Mouse (Mus musculus): ENCODE results near the gene Bmx. TPM values are rescaled to one million over a fixed set of nuclear protein-coding genes. Genes with fewer than 3 reads are reported as not detected.

The Bmx gene
- 0.16 and 0.20 TPM in 2 replicates for polyA plus RNA-seq (2016; fragmentation: Nextera tagmentation; extraction: Ambion mirVana)

DNA sequence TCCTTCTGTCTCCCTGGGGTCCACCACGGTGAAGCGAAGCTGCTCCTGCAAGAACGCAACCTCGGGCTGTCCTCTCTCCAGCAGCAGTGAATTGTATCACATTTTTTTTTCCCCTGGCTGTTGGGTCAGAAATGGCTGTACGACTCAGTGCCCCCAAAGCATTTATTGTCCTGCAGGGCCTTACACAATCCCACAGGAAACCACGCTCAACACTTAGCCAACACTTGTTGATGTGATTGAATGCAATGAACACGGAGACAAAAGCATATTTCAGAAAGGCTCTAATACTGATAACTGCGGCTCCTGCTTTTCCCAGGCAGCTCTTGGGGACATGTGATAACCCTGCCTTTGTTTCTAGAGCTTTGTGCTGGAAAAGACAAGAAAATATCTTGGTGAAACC is at the start of gene Bmx:
Bmx (minus strand) TSS at position 137 of the 400 bp plus-strand sequence.
- Histone ChIP-seq H3K4me1 (no peaks in the 10 kb centered on the region), H3K4me3 (no peak within 1 kb of the TSS), H3K4me2 (no peak within 1 kb of the TSS), H3K36me3 (no peaks in the 10 kb centered on the region), H3K9me3 (replicated peaks) (no peaks in the 10 kb centered on the region), H3K9ac (no peak within 1 kb of the TSS), H3K27me3 (replicated peaks) (peaks cover 7% of the 10 kb centered on the region; the same call in 1 of the 2 replicates), H3K27ac (no peak within 1 kb of the TSS)
- no peak for ATAC-seq
- WGBS (ENCODE audit: insufficient replicate concordance) = 42% methylated on average over 8 of the region's 8 CpGs

DNA sequence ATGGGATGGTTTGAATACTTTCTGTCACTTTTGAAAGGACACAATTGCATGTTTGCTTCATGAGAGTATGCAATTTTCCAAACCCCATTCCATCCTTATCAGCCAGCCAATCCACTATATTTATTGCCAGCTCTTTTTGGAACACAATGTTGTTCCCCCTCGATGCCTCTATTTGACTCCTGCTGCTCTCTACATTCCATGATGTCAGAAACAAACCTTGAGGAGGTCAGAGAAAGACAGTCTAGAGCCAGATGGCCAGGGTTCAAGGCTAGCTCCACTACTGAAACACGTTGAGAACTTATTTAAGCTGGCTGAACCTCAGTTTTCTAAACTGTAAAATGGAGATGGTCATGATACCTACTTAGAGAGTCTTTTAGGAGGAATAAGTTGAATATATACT is 48.3 kb upstream of the Bmx start:
- H3K27ac ChIP-seq = no peak overlapping the region
- H3K27me3 ChIP-seq (replicated peaks) = no peaks in the 10 kb centered on the region
- no peaks in the 10 kb centered on the region for H3K9me3 ChIP-seq (replicated peaks)
- no peak overlapping the region for H3K4me3 ChIP-seq
- no peak for ATAC-seq
- H3K4me1 ChIP-seq = no peaks in the 10 kb centered on the region
- 49% methylated on average over 2 of the region's 2 CpGs for WGBS (ENCODE audit: insufficient replicate concordance)
- no peak overlapping the region for H3K9ac ChIP-seq
- H3K4me2 ChIP-seq = no peak overlapping the region
- H3K36me3 ChIP-seq = no peaks in the 10 kb centered on the region

DNA sequence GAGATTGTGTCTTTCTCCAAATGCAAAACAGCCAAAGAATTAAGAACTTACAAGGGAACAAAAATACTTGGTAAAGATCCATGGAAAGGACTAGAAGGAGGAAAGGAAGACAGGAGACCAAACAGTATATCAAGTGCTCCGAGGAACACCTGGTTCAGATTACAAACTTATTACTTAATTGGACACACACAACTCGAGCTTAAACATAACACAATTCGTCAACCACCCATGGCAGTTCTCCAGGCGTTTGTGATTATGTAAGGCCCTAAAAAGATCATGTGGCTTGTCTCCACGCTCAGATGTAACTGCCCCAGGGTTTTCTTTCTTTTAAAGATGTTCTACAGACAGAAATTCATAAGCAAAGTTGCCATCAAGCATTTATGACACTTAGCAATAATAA is 33.2 kb upstream of the Bmx start:
- no peaks in the 10 kb centered on the region for H3K27me3 ChIP-seq (replicated peaks)
- H3K27ac ChIP-seq = no peak overlapping the region
- no peak overlapping the region for H3K9ac ChIP-seq
- ATAC-seq = no peak
- H3K4me3 ChIP-seq = no peak overlapping the region
- WGBS (ENCODE audit: insufficient replicate concordance) = 48% methylated on average over 5 of the region's 5 CpGs
- no peaks in the 10 kb centered on the region for H3K4me1 ChIP-seq
- H3K4me2 ChIP-seq = no peak overlapping the region
- H3K9me3 ChIP-seq (replicated peaks) = no peaks in the 10 kb centered on the region
- H3K36me3 ChIP-seq = no peaks in the 10 kb centered on the region

- H3K4me2 ChIP-seq = no peak overlapping the region
- WGBS (ENCODE audit: insufficient replicate concordance) = 46% methylated on average over 3 of the region's 3 CpGs
These were observed 29.1 kb upstream of the Bmx start for GRCm38 (mm10) chrX:164287077-164287476.

DNA sequence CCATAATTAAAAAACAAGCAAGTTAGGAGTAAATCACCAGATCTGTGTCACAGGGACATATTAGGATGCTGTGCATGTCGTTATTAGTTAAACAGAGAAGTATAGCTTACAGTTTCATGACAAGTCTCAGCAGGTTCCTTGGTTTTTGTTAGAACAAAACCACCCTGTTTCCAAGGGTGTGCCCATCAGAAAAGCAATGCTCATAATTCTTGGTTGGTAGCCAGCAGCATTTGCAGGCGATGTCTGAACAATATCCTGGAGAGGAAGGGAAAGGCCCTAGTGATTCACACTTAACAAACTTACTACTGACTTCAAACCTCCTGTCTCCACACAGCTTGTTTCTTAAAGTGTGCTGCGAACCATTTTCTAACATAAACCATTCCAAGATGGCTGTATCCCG is 25.8 kb upstream of the Bmx start:
- Histone ChIP-seq H3K27ac (no peak overlapping the region), H3K9me3 (replicated peaks) (no peaks in the 10 kb centered on the region), H3K4me1 (no peaks in the 10 kb centered on the region), H3K27me3 (replicated peaks) (no peaks in the 10 kb centered on the region), H3K36me3 (no peaks in the 10 kb centered on the region), H3K4me2 (no peak overlapping the region), H3K4me3 (no peak overlapping the region), H3K9ac (no peak overlapping the region)
- 75% methylated on average over 4 of the region's 4 CpGs for WGBS (ENCODE audit: insufficient replicate concordance)
- no peak for ATAC-seq

More at GRCm38 (mm10) chrX:164287077-164287476, 29.1 kb upstream of the Bmx start:
- H3K4me1 ChIP-seq = no peaks in the 10 kb centered on the region
- no peak overlapping the region for H3K27ac ChIP-seq
- H3K36me3 ChIP-seq = no peaks in the 10 kb centered on the region
- ATAC-seq = no peak
- no peaks in the 10 kb centered on the region for H3K27me3 ChIP-seq (replicated peaks)
- H3K9ac ChIP-seq = no peak overlapping the region
- no peaks in the 10 kb centered on the region for H3K9me3 ChIP-seq (replicated peaks)
- no peak overlapping the region for H3K4me3 ChIP-seq

DNA sequence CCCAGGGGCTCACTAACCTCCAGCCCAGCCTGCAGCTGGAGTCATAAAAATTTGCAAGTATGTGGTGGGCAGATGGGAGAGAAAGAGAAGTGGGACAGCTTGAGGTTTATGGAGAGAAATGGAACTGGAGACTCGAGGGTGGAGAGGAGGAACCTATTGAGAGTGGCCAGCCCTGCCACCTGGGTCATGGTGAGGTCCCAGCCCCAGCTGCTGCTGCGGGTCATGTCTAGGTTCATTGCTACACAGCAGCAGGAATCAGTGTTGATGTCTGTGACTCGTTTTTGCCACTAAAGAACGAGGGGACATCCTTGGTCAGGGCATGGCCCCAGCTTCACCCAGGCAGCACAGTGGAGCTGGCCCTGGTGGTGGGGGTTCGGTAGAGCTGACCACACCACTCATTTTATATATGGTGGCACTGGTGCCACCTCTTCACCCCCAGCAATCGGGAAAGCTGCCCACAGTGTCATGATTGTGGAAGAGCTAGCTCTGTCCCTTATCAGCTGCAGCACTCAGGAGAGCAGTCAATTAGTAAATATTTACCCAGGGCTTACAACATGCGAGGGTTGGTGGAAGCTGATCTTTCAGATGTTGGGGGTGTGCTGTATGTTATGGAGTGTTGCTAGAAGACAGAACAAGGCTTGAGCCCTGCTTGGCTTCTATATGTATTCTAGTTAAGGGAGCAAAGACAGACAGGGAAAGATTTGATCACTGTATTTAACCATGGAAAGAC is 23.1 kb upstream of the Bmx start:
- Histone ChIP-seq H3K27me3 (replicated peaks) (no peaks in the 10 kb centered on the region), H3K4me1 (no peaks in the 10 kb centered on the region), H3K9ac (no peak overlapping the region), H3K4me2 (no peak overlapping the region), H3K36me3 (no peaks in the 10 kb centered on the region), H3K4me3 (no peak overlapping the region), H3K9me3 (replicated peaks) (no peaks in the 10 kb centered on the region), H3K27ac (no peak overlapping the region)
- WGBS (ENCODE audit: insufficient replicate concordance) = 41% methylated on average over 7 of the region's 7 CpGs
- ATAC-seq = peak; percentile 58; the same call in 1 of the 2 replicates

- WGBS (ENCODE audit: insufficient replicate concordance) = 25% methylated on average over 3 of the region's 3 CpGs
- Histone ChIP-seq H3K9ac (no peak overlapping the region), H3K4me2 (no peak overlapping the region), H3K4me1 (no peaks in the 10 kb centered on the region), H3K27me3 (replicated peaks) (no peaks in the 10 kb centered on the region), H3K9me3 (replicated peaks) (no peaks in the 10 kb centered on the region), H3K27ac (no peak overlapping the region), H3K36me3 (no peaks in the 10 kb centered on the region), H3K4me3 (no peak overlapping the region)
- ATAC-seq = no peak
These were observed 17.5 kb upstream of the Bmx start for GRCm38 (mm10) chrX:164275536-164275935.

- Histone ChIP-seq H3K27ac (no peak overlapping the region), H3K4me1 (peaks cover 6% of the 10 kb centered on the region; the same call in 1 of the 2 replicates), H3K9me3 (replicated peaks) (no peaks in the 10 kb centered on the region), H3K9ac (peak overlapping the region; percentile 74), H3K27me3 (replicated peaks) (peaks cover 7% of the 10 kb centered on the region; the same call in 1 of the 2 replicates), H3K4me3 (peak overlapping the region; percentile 64), H3K36me3 (no peaks in the 10 kb centered on the region), H3K4me2 (peak overlapping the region; percentile 60)
- 72% methylated on average over 3 of the region's 3 CpGs for WGBS (ENCODE audit: insufficient replicate concordance)
- ATAC-seq = no peak
These were observed 12.6 kb upstream of the Bmx start for GRCm38 (mm10) chrX:164270603-164271002.

GRCm38 (mm10) chrX:164269285-164269761 is 11.3 kb upstream of the Bmx start, which contains the start of gene Pir:
Pir (plus strand) TSS chrX:164269371.
- H3K27me3 ChIP-seq (replicated peaks) = peaks cover 7% of the 10 kb centered on the region; the same call in 1 of the 2 replicates
- peaks cover 6% of the 10 kb centered on the region; the same call in 1 of the 2 replicates for H3K4me1 ChIP-seq
- H3K36me3 ChIP-seq = no peaks in the 10 kb centered on the region
- ATAC-seq = peak; percentile 99
- H3K4me2 ChIP-seq = peak within 1 kb of the TSS; percentile 60
- H3K9me3 ChIP-seq (replicated peaks) = no peaks in the 10 kb centered on the region
- H3K9ac ChIP-seq = peak within 1 kb of the TSS; percentile 74
- WGBS (ENCODE audit: insufficient replicate concordance) = 8% methylated on average over 20 of the region's 20 CpGs
- H3K4me3 ChIP-seq = peak within 1 kb of the TSS; percentile 64
- H3K27ac ChIP-seq = peak within 1 kb of the TSS; percentile 81

DNA sequence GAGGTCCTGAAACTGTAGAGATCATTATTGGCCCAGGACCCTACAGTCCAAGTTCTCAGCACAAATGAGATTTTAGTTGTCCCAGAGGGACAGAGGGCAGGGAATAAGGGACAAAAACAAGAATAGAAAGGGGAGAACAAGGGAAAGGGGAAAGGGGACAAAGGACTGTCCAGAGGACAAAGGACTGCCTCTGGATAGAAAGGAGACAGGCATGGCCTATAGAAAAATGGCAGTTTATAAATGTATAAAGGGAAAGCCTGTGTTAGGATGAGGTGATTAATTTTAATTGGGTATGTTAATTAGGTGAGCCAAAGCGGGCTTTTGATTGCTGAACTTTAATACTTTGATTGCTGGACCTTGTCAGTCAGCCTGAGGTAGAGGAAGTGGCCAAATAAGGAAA is 6.9 kb upstream of the Bmx start:
- Histone ChIP-seq H3K4me2 (no peak overlapping the region), H3K27me3 (replicated peaks) (peaks cover 14% of the 10 kb centered on the region; the same call in 1 of the 2 replicates), H3K36me3 (no peaks in the 10 kb centered on the region), H3K4me3 (no peak overlapping the region), H3K4me1 (peaks cover 6% of the 10 kb centered on the region; the same call in 1 of the 2 replicates), H3K9ac (no peak overlapping the region), H3K27ac (no peak overlapping the region), H3K9me3 (replicated peaks) (no peaks in the 10 kb centered on the region)
- ATAC-seq = no peak
- 24% methylated on average over 1 of the region's 1 CpGs for WGBS (ENCODE audit: insufficient replicate concordance)

GRCm38 (mm10) chrX:164262286-164262685 is 4.3 kb upstream of the Bmx start:
- no peak overlapping the region for H3K27ac ChIP-seq
- H3K4me2 ChIP-seq = no peak overlapping the region
- peaks cover 10% of the 10 kb centered on the region; the same call in 1 of the 2 replicates for H3K27me3 ChIP-seq (replicated peaks)
- H3K9me3 ChIP-seq (replicated peaks) = no peaks in the 10 kb centered on the region
- H3K4me1 ChIP-seq = no peaks in the 10 kb centered on the region
- no peak overlapping the region for H3K4me3 ChIP-seq
- ATAC-seq = no peak
- H3K36me3 ChIP-seq = no peaks in the 10 kb centered on the region
- H3K9ac ChIP-seq = no peak overlapping the region
- 38% methylated on average over 2 of the region's 2 CpGs for WGBS (ENCODE audit: insufficient replicate concordance)

GRCm38 (mm10) chrX:164258662-164259061 is 669 bp upstream of the Bmx start:
- 42% methylated on average over 5 of the region's 5 CpGs for WGBS (ENCODE audit: insufficient replicate concordance)
- no peak overlapping the region for H3K4me3 ChIP-seq
- H3K27me3 ChIP-seq (replicated peaks) = peaks cover 7% of the 10 kb centered on the region; the same call in 1 of the 2 replicates
- no peaks in the 10 kb centered on the region for H3K9me3 ChIP-seq (replicated peaks)
- ATAC-seq = no peak
- H3K4me2 ChIP-seq = no peak overlapping the region
- no peaks in the 10 kb centered on the region for H3K4me1 ChIP-seq
- H3K9ac ChIP-seq = no peak overlapping the region
- no peaks in the 10 kb centered on the region for H3K36me3 ChIP-seq
- no peak overlapping the region for H3K27ac ChIP-seq
